Mouse (Mus musculus): ENCODE measurements around the gene Emg1.

DNA sequence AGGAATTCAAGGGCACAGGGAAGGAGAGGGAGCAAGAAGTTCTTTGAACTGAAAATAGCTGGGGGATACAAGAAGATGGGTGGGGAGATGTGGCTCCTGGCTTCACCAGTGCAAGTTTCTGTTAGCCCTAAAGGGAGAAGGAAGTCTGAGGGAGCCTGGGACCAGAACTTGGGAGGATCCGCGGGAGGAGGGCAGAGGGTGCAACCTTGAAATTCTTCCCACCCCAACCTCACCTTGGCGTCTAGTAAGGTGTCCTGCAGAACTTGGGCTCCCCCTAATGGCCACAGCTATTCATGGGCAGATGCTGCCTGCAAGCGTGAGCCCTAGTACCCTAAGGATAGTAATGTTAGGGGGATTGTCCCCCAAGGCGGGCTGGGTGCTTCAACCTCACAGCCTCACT lies 47.3 kb upstream of the Emg1 start:
- 0 out of 2 replicates have a peak, but pooled peaks have one; percentile 8 for TF ChIP-seq POLR2A (IDR thresholded peaks at IDR 0.05; ENCODE audit: borderline replicate concordance, extremely low read depth, low read depth, low read length)
- peak; percentile 98 for TF ChIP-seq CTCF (IDR thresholded peaks at IDR 0.05; ENCODE audit: insufficient read depth, low read length)
